Mouse (Mus musculus) stomach, postnatal 0 days (tissue): ENCODE measurements around the gene Tmem89.

Experiments
- CTCF ChIP-seq: IDR thresholded peaks from 2 replicates; pipeline ENCODE4 v1.5.1; 2016; ENCODE audit warnings: antibody characterized with exemption, low read depth, mild to moderate bottlenecking, moderate library complexity
- EP300 ChIP-seq: optimal IDR thresholded peaks from 2 replicates; pipeline ENCODE3; 2016; ENCODE audit warnings: antibody characterized with exemption

DNA sequence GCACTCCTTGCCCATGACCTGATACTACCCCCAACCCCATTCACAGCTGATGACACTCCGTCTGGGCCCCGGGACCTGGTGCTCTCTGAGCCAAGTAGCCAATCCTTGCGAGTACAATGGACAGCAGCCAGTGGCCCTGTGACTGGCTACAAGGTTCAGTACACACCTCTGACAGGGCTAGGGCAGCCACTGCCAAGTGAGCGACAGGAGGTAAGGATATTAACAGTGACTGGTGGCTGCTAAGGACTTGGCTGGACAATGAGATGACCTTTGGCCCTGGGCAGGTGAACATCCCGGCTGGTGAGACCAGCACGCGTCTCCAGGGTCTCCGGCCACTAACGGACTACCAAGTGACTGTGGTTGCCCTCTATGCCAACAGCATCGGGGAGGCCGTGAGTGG, 41.4 kb downstream of the Tmem89 start:
- no peak for TF ChIP-seq CTCF
- TF ChIP-seq EP300 = no peak
